In genomic region chr15:91319376-91319775, GRCm38 (mm10) we compare ENCODE assay signal across 11 mouse cellular contexts.
DNase-seq lines count a peak whose midpoint lies in the region; ATAC-seq lines count a peak whose summit lies in the region.
"Had no signal": no experiment of that assay in that cellular context is flagged by ENCODE, and none has a peak within 500 bp of the region (broad histone marks: within the 10 kb centered on the region; RNA-seq: fewer than 3 reads in every experiment).

No protein-coding gene starts in this region.

- no peak overlapping the region for H3K4me2 ChIP-seq in kidney, embryonic 15.5 days
- H3K4me2 ChIP-seq in kidney, embryonic 14.5 days (replicated peaks; ENCODE audit: low read depth, low read length): no peak overlapping the region
- H3K4me2 ChIP-seq: hindbrain, embryonic 13.5 days had no signal

- H3K27ac ChIP-seq in kidney, embryonic 15.5 days: no peak overlapping the region
- H3K27ac ChIP-seq in kidney, embryonic 14.5 days (ENCODE audit: low read depth, low read length): no peak overlapping the region
- H3K27ac ChIP-seq: hindbrain, embryonic 13.5 days; midbrain, embryonic 10.5 days had no signal

- H3K4me3 ChIP-seq in kidney, embryonic 15.5 days (replicated peaks): no peak overlapping the region
- H3K4me3 ChIP-seq in kidney, embryonic 14.5 days (ENCODE audit: low read length): no peak overlapping the region
- H3K4me3 ChIP-seq: hindbrain, embryonic 13.5 days; midbrain, embryonic 10.5 days had no signal

- no peaks in the 10 kb centered on the region for H3K36me3 ChIP-seq in kidney, embryonic 15.5 days
- H3K36me3 ChIP-seq in kidney, embryonic 14.5 days (ENCODE audit: control insufficient read depth, insufficient read depth, low read length): no peaks in the 10 kb centered on the region
- H3K36me3 ChIP-seq: hindbrain, embryonic 13.5 days; midbrain, embryonic 10.5 days had no signal

- peak; percentile 56 for ATAC-seq in kidney, embryonic 15.5 days (replicated peaks; ENCODE audit: low FRiP score)
- no peak for ATAC-seq in kidney, embryonic 14.5 days (ENCODE audit: low FRiP score, low TSS enrichment)

- H3K27me3 ChIP-seq in kidney, embryonic 15.5 days: no peaks in the 10 kb centered on the region
- H3K27me3 ChIP-seq in kidney, embryonic 14.5 days (ENCODE audit: control insufficient read depth, insufficient read depth, low read length): no peaks in the 10 kb centered on the region
- H3K27me3 ChIP-seq: CH12.LX; hindbrain, embryonic 13.5 days had no signal

- H3K9me3 ChIP-seq in kidney, embryonic 15.5 days (replicated peaks): no peaks in the 10 kb centered on the region
- H3K9me3 ChIP-seq in kidney, embryonic 14.5 days (ENCODE audit: control insufficient read depth, low read length): no peaks in the 10 kb centered on the region
- H3K9me3 ChIP-seq: hindbrain, embryonic 13.5 days; midbrain, embryonic 10.5 days had no signal

- H3K9ac ChIP-seq in kidney, embryonic 15.5 days: no peak overlapping the region
- no peak overlapping the region for H3K9ac ChIP-seq in kidney, embryonic 14.5 days (ENCODE audit: low read depth, low read length)
- H3K9ac ChIP-seq: hindbrain, embryonic 13.5 days had no signal

- no peaks in the 10 kb centered on the region; the same call in 1 of the 2 replicates for H3K4me1 ChIP-seq in kidney, embryonic 15.5 days
- 0 out of 2 replicates have a peak, but pooled peaks cover 5% of the 10 kb centered on the region for H3K4me1 ChIP-seq in kidney, embryonic 14.5 days (ENCODE audit: control insufficient read depth, insufficient read depth, low read length)

- DNase-seq in cerebellum, postnatal 14 days: peak; percentile 22 to 30
- no peak for DNase-seq in cerebellum, adult 9-11 months
- peak; percentile 10 for DNase-seq in thymus, postnatal 4 days
- no peak for DNase-seq in thymus, postnatal 36 days
- no peak for DNase-seq in right cerebral cortex, adult 18-20 months
- DNase-seq in layer of hippocampus, postnatal 25 days (ENCODE audit: extremely low spot score in 1 of 2, low spot score in 1 of 2): no peak

- WGBS in kidney, embryonic 15.5 days: 60% methylated on average over 3 of the region's 3 CpGs
- 71% methylated on average over 3 of the region's 3 CpGs for WGBS in kidney, embryonic 14.5 days

Comparison
In these comparisons a context has a peak if more than half of its experiments do, and no peak if none do; other contexts are left out.
1. DNase-seq: peak in cerebellum, postnatal 14 days (2 of 2) and thymus, postnatal 4 days (single experiment); none in cerebellum, adult 9-11 months (single experiment), thymus, postnatal 36 days (0 of 2), right cerebral cortex, adult 18-20 months (single experiment) and layer of hippocampus, postnatal 25 days (0 of 2).